Mouse (Mus musculus) small intestine, adult 2 months (tissue): ENCODE data around the gene Cdc26. TPM values are rescaled to one million over a fixed set of nuclear protein-coding genes. Genes with fewer than 3 reads are reported as not detected.

Source experiments
- H3K27ac ChIP-seq: fragments of 200-500 bp; 2 replicates; pipeline ENCODE4 v1.5.1; 2012; ENCODE audit warnings: low read depth, low read length, control low read depth, inconsistent platforms; ENCODE audit not compliant: insufficient read depth
- H3K27me3 ChIP-seq: fragments of 200-500 bp; 2 replicates; pipeline ENCODE4 v1.6.1; 2012; ENCODE audit warnings: mild to moderate bottlenecking, moderate library complexity, low read length, inconsistent platforms; ENCODE audit not compliant: control insufficient read depth, insufficient read depth
- H3K36me3 ChIP-seq: fragments of 200-500 bp; 2 replicates; pipeline ENCODE4 v1.6.1; 2012; ENCODE audit warnings: mild to moderate bottlenecking, low read length, control low read depth, inconsistent platforms; ENCODE audit not compliant: control insufficient read depth, insufficient read depth
- H3K4me1 ChIP-seq: fragments of 200-500 bp; 2 replicates; pipeline ENCODE4 v1.6.1; 2012; ENCODE audit warnings: low read length, inconsistent platforms, mixed read lengths; ENCODE audit not compliant: control insufficient read depth, insufficient read depth, insufficient read length
- H3K4me3 ChIP-seq: fragments of 200-500 bp; 2 replicates; pipeline ENCODE4 v1.5.1; 2012; ENCODE audit warnings: low read depth, mild to moderate bottlenecking, control low read depth, inconsistent platforms, low read length, moderate library complexity
- CTCF ChIP-seq: fragments of 200-500 bp; IDR thresholded peaks from 2 replicates; pipeline ENCODE4 v1.5.1; 2012; ENCODE audit warnings: low read depth, mild to moderate bottlenecking, control low read depth, inconsistent platforms, low read length, moderate library complexity, mixed read lengths; ENCODE audit not compliant: insufficient replicate concordance, insufficient read length; ENCODE audit errors: extremely low read depth
- POLR2A ChIP-seq: fragments of 200-500 bp; IDR thresholded peaks from 2 replicates; pipeline ENCODE4 v1.6.1; 2012; ENCODE audit warnings: low read depth, mild to moderate bottlenecking, control low read depth, inconsistent platforms, low read length, moderate library complexity
- WGBS: fragments of 180-500 bp; shearing (Covaris S2); methylation state at CpG from one replicate; pipeline ENCODE4 v1.1.7; 2018; 5-methylcytosine and 5-hydroxymethylcytosine counted together
- polyA plus RNA-seq: library from polyadenylated mRNA; depleted of rRNA; stranded (reverse); fragments of >200 nt; gene quantifications from 2 replicates; pipeline ENCODE4 v1.2.3, GENCODE M21; 2012; rRNA removed

Cdc26 gene
- polyA plus RNA-seq, 1 experiment, result 6.6 TPM

DNA sequence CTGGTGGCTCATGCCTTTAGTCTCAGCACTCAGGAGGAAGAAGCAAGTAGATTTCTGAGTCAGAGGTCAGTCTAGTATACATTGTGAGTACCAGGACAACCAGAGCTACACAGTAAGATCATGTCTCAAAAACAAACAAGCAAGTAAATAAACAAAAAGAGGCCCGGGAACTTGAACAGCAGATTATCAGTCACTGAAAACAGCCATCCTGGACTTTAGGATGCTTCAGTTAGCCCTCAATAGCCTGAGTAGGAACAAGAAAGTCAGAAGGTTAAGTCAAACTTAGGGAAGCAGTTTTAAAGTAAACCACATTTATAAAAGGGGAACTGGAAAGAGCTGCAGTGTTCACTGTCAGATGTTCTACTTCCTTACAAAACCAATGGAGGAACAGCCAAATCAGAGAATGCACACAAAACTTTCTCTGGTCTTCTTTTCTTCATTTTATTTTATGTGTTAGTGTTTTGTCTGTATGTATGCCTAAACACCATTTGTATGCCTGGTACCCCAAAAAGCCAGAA lies 50.8 kb downstream of the Cdc26 start:
- WGBS, result 72% methylated on average over 1 of the region's 1 CpGs
- Histone ChIP-seq H3K27ac (no peak overlapping the region), H3K4me1 (no peaks in the 10 kb centered on the region; the same call in 1 of the 2 replicates)

DNA sequence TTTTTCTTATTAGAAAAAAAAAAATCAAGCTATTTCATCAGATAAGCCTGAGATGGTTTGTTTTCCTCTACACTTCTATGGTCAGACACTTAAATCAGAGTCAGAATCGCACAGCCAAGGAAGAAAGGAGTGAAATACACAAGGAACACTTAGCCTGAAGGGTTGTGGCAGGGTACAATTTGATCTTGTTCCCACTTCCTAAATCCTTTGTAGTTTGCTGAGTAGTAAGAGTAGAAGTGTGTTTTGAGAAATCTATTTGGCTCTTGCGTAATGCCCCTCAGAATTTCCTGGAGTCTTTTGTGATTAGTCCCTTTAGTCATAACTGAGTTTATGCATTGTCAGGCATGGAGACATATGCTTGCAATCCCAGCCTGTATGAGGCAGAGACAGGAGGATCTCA lies 59.1 kb downstream of the Cdc26 start:
- Histone ChIP-seq H3K36me3 (peaks cover 22% of the 10 kb centered on the region), H3K27ac (no peak overlapping the region; the same call in 1 of the 2 replicates), H3K27me3 (no peaks in the 10 kb centered on the region), H3K4me3 (no peak overlapping the region), H3K4me1 (peaks cover 3% of the 10 kb centered on the region; the same call in 1 of the 2 replicates)
- WGBS, result 88% methylated on average over 2 of the region's 2 CpGs
- no peak for TF ChIP-seq CTCF
- no peak for TF ChIP-seq POLR2A

More for the DNA sequence above, 50.8 kb downstream of the Cdc26 start:
- H3K27me3 ChIP-seq, result no peaks in the 10 kb centered on the region
- H3K4me3 ChIP-seq, result no peak overlapping the region
- no peak for TF ChIP-seq CTCF
- no peak for TF ChIP-seq POLR2A
- H3K36me3 ChIP-seq, result peaks cover 5% of the 10 kb centered on the region; the same call in 1 of the 2 replicates

DNA sequence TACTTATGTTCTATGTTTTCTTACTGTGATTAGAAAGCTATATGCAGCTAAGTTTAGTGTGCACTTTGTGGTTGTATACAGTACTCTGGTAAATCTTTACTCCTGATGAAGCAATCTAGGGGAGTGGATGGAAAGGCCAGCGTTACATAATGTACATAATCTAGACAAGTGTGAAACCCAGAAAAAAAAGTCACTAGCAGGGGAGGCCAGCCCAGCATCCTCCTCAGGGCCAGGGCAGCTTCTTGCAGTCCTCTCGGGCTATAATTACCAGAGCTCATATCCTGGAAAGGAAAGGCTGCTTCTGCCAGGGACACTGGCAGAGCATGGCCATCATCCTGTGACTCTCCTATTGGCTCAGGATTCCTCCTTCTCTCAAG lies 60.1 kb downstream of the Cdc26 start:
- Histone ChIP-seq H3K4me3 (no peak overlapping the region), H3K27me3 (no peaks in the 10 kb centered on the region), H3K36me3 (peaks cover 27% of the 10 kb centered on the region), H3K4me1 (peaks cover 3% of the 10 kb centered on the region; the same call in 1 of the 2 replicates), H3K27ac (peak overlapping the region; percentile 43)
- WGBS, result 71% methylated on average over 2 of the region's 2 CpGs
- TF ChIP-seq CTCF (no peak), POLR2A (no peak)

DNA sequence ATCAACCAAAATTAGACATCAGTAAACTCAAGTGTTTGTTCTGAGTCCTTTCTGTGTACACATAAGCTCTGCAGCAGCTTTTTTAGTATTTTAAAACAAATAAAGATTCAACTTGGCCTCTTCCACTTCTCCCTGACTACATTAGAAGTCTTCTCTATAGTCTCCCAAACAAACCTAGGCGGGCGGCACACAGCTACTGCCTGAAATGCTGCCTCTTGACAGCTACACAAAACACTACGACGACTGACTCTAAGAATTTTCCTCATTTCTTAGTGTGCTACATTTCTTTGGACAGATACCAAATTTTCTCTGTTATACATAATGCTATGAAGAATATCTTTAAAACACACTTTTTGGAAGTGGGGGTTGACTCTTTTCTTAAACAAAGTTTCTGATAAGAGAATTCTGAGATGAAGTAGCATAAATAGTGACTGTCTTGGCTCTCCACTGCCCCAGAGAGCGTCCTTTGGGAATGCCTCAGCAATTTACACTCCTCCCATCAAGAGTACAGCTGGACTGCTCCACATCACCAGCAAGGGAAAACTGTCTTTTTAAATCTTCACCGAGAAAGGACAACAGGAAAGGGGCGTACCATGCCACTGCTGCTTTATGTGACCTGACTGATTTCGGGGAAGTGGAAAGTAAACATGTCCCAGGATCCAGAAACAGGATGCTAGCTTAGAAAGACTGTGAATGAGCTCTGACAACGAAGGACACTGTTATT lies 60.7 kb downstream of the Cdc26 start:
- Histone ChIP-seq H3K27ac (peak overlapping the region; percentile 43), H3K36me3 (peaks cover 29% of the 10 kb centered on the region), H3K4me1 (peaks cover 3% of the 10 kb centered on the region; the same call in 1 of the 2 replicates), H3K4me3 (no peak overlapping the region), H3K27me3 (no peaks in the 10 kb centered on the region)
- WGBS, result 59% methylated on average over 9 of the region's 9 CpGs
- TF ChIP-seq POLR2A (no peak), CTCF (no peak)

DNA sequence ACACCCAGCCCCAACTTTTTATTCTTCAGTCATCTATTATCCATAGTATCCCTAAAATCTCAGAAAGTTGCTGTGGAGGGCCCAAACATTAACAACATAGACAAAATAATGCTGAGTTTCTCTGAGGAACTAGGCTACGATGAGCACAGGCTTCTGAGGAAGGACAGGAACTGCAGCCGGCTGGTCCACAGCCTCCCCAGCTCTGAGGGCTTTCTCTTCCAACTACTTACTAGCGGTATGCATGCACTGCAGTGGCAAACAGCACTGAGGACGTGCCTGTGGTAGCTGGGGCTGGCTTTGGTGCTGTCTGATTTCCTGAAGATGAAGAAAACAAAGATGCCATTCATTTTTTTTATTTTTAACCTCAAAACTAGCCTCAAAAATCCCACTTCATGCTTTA lies 62.6 kb downstream of the Cdc26 start:
- H3K36me3 ChIP-seq, result peaks cover 30% of the 10 kb centered on the region
- peaks cover 3% of the 10 kb centered on the region; the same call in 1 of the 2 replicates for H3K4me1 ChIP-seq
- no peak overlapping the region for H3K27ac ChIP-seq
- TF ChIP-seq CTCF (no peak), POLR2A (no peak)
- no peak overlapping the region for H3K4me3 ChIP-seq
- no peaks in the 10 kb centered on the region for H3K27me3 ChIP-seq
- 89% methylated on average over 4 of the region's 4 CpGs for WGBS

DNA sequence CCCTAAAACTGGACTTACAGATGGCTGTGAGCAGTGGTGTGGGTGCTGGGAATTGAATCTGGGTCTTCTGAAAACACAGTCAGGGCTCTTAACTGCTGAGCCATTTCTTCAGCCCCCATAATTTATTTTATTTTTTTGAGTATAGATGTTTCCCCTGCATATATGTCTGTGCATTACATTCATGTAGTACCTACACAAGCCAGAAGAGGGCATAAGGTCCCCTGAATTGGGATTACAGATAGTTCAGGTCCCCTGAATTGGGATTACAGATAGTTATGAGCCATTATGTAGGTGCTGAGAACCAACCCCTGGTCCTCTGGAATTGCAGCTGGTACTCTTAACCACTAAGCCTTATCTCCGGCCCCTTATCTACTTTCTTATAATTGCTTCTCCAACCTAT lies 64.4 kb downstream of the Cdc26 start:
- H3K4me3 ChIP-seq, result no peak overlapping the region
- H3K36me3 ChIP-seq, result peaks cover 45% of the 10 kb centered on the region
- H3K27ac ChIP-seq, result no peak overlapping the region
- no peak for TF ChIP-seq CTCF
- TF ChIP-seq POLR2A, result no peak
- H3K27me3 ChIP-seq, result no peaks in the 10 kb centered on the region
- 93% methylated on average over 1 of the region's 1 CpGs for WGBS
- peaks cover 3% of the 10 kb centered on the region; the same call in 1 of the 2 replicates for H3K4me1 ChIP-seq

DNA sequence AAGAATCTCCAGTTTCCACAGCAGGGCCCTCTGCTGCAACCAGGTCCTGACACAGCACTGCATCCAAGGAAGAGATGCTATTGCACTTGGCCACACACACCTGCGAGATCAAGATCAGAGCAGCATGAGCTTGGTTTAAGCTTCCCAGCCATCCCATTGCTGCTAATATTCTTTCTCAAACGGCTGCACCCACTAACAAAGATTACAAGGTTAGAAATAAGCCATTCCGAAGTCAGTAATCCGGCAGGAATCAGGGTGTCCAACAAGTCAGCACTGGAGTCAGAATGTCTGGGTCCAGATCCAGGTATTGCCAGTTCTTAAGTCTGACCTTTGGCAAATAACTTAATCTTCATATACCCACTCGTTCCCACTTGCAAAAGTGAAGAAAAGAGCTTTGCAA lies 69.9 kb downstream of the Cdc26 start:
- WGBS, result 86% methylated on average over 5 of the region's 5 CpGs
- no peaks in the 10 kb centered on the region for H3K27me3 ChIP-seq
- H3K27ac ChIP-seq, result no peak overlapping the region
- H3K36me3 ChIP-seq, result peaks cover 62% of the 10 kb centered on the region
- no peaks in the 10 kb centered on the region for H3K4me1 ChIP-seq
- no peak overlapping the region for H3K4me3 ChIP-seq
- TF ChIP-seq CTCF (no peak), POLR2A (no peak)

Other genes with a start within 250 kb of the Cdc26 start
- 0.03 and 0.19 TPM in 2 replicates for gene Zfp37, start 177.6 kb downstream of the Cdc26 start, polyA plus RNA-seq
- gene Slc31a2, start 146.1 kb downstream of the Cdc26 start, polyA plus RNA-seq, result 8.8 and 10.4 TPM in 2 replicates
- gene Fkbp15, start 48.1 kb downstream of the Cdc26 start, polyA plus RNA-seq, result 13.6 and 21.6 TPM in 2 replicates
- 18.2 and 40.3 TPM in 2 replicates for gene Slc31a1, start 47.9 kb downstream of the Cdc26 start, polyA plus RNA-seq
- gene Prpf4, start 155 bp upstream of the Cdc26 start, polyA plus RNA-seq, result 2.1 and 3.5 TPM in 2 replicates
- gene Rnf183, start 26.6 kb upstream of the Cdc26 start, polyA plus RNA-seq, result 2.3 and 6.1 TPM in 2 replicates
- 0.43 and 0.62 TPM in 2 replicates for gene Wdr31, start 62.3 kb upstream of the Cdc26 start, polyA plus RNA-seq
- 38.3 and 104 TPM in 2 replicates for gene Bspry, start 71.4 kb upstream of the Cdc26 start, polyA plus RNA-seq
- gene Hdhd3, start 94.8 kb upstream of the Cdc26 start, polyA plus RNA-seq, result 63.6 and 68.4 TPM in 2 replicates
- 110 and 142 TPM in 2 replicates for gene Alad, start 111.3 kb upstream of the Cdc26 start, polyA plus RNA-seq
- 5.6 and 8.9 TPM in 2 replicates for gene Pole3, start 116.4 kb upstream of the Cdc26 start, polyA plus RNA-seq
- 0.14 TPM in 1 of 2 replicates, not detected in the other for gene 4933430I17Rik, start 116.7 kb upstream of the Cdc26 start, polyA plus RNA-seq
- 30.3 and 45.8 TPM in 2 replicates for gene Rgs3, start 151.2 kb upstream of the Cdc26 start, polyA plus RNA-seq